Comparison of ENCODE assay signal across 23 mouse cellular contexts in genomic region chr13:3777216-3777912, GRCm38 (mm10). TPM values are rescaled to one million over a fixed set of nuclear protein-coding genes. Genes with fewer than 3 reads are reported as not detected.
"Had no signal": no experiment of that assay in that cellular context is flagged by ENCODE, and none has a peak within 500 bp of the region (broad histone marks: within the 10 kb centered on the region; RNA-seq: fewer than 3 reads in every experiment).

No protein-coding gene starts in this region.

- DNase-seq: kidney, adult 18-20 months; kidney, postnatal 36 days; liver; lung, adult 18-20 months; lung, postnatal 10 days; lung, postnatal 36 days; thymus, postnatal 36 days had no signal

- ATAC-seq: liver, embryonic 12.5 days; midbrain, embryonic 13.5 days; midbrain, embryonic 16.5 days had no signal

- H3K27me3 ChIP-seq: limb, embryonic 13.5 days; liver, embryonic 12.5 days; liver, embryonic 15.5 days; lung, embryonic 15.5 days; midbrain, embryonic 13.5 days; neural tube, embryonic 13.5 days had no signal

- H3K4me2 ChIP-seq: limb, embryonic 13.5 days; liver, embryonic 12.5 days; liver, embryonic 15.5 days; lung, embryonic 15.5 days; midbrain, embryonic 13.5 days; neural tube, embryonic 13.5 days had no signal

- H3K27ac ChIP-seq: kidney, postnatal 0 days; limb, embryonic 10.5 days; limb, embryonic 13.5 days; liver, embryonic 12.5 days; liver, embryonic 15.5 days; lung, embryonic 15.5 days; midbrain, embryonic 10.5 days; midbrain, embryonic 13.5 days; neural tube, embryonic 13.5 days had no signal

- H3K9ac ChIP-seq: limb, embryonic 13.5 days; liver, embryonic 12.5 days; liver, embryonic 15.5 days; lung, embryonic 15.5 days; midbrain, embryonic 13.5 days; neural tube, embryonic 13.5 days had no signal

- H3K4me3 ChIP-seq: limb, embryonic 10.5 days; limb, embryonic 13.5 days; liver, embryonic 12.5 days; liver, embryonic 15.5 days; lung, embryonic 15.5 days; megakaryocyte, embryonic 14.5 days; midbrain, embryonic 10.5 days; midbrain, embryonic 13.5 days; myocyte; neural tube, embryonic 13.5 days had no signal

- H3K9me3 ChIP-seq: limb, embryonic 10.5 days; limb, embryonic 13.5 days; liver, embryonic 12.5 days; liver, embryonic 15.5 days; lung, embryonic 15.5 days; midbrain, embryonic 10.5 days; midbrain, embryonic 13.5 days; neural tube, embryonic 13.5 days had no signal

- H3K4me1 ChIP-seq: limb, embryonic 10.5 days; limb, embryonic 13.5 days; liver, embryonic 12.5 days; liver, embryonic 15.5 days; neural tube, embryonic 13.5 days had no signal

- H3K36me3 ChIP-seq: limb, embryonic 10.5 days; limb, embryonic 13.5 days; liver, embryonic 12.5 days; liver, embryonic 15.5 days; lung, embryonic 15.5 days; midbrain, embryonic 10.5 days; midbrain, embryonic 13.5 days; neural tube, embryonic 13.5 days had no signal

RNA-seq across cellular contexts. Expression of gene Calml3, which starts 26.8 kb away (rescaled TPM):
- total RNA-seq: layer of hippocampus, postnatal 25 days; left cerebral cortex, adult 18-20 months; left cerebral cortex, postnatal 25 days; monocyte, adult 5-6 weeks had no signal
- polyA plus RNA-seq: limb, embryonic 10.5 days; liver, embryonic 12.5 days; liver, embryonic 15.5 days; midbrain, embryonic 10.5 days; midbrain, embryonic 13.5 days; midbrain, embryonic 16.5 days; neural tube, embryonic 13.5 days had no signal
